Mouse (Mus musculus): ENCODE data around the gene Clec1b. TPM values are rescaled to one million over a fixed set of nuclear protein-coding genes. Genes with fewer than 3 reads are reported as not detected.
A peak's percentile ranks its signal among the peaks of the same experiment; 100 is the strongest.

Clec1b gene
- polyA plus RNA-seq, 1 experiment from 2014 or later: 3.9 TPM

GRCm38 (mm10) chr6:129402404-129402803, 5.3 kb downstream of the Clec1b start:
- H3K27me3 ChIP-seq (ENCODE audit: control insufficient read depth, insufficient read depth, low read length): no peaks in the 10 kb centered on the region
- H3K4me2 ChIP-seq (ENCODE audit: low read depth, low read length): no peak overlapping the region
- H3K4me3 ChIP-seq (ENCODE audit: low read length): no peak overlapping the region
- no peak overlapping the region for H3K27ac ChIP-seq (ENCODE audit: low read length)
- H3K36me3 ChIP-seq (ENCODE audit: control insufficient read depth, insufficient read depth): no peaks in the 10 kb centered on the region
- no peaks in the 10 kb centered on the region for H3K9me3 ChIP-seq (replicated peaks; ENCODE audit: control insufficient read depth, low read length)
- H3K9ac ChIP-seq (ENCODE audit: low read length): no peak overlapping the region
- ATAC-seq (replicated peaks; ENCODE audit: extremely low read depth, insufficient read depth, low FRiP score): no peak
- H3K4me1 ChIP-seq (ENCODE audit: control insufficient read depth, insufficient read depth, low read length): peaks cover 10% of the 10 kb centered on the region
- 87% methylated on average over 2 of the region's 2 CpGs for WGBS

GRCm38 (mm10) chr6:129403391-129403790, 6.3 kb downstream of the Clec1b start:
- no peak overlapping the region for H3K27ac ChIP-seq (ENCODE audit: low read length)
- no peak overlapping the region for H3K4me2 ChIP-seq (ENCODE audit: low read depth, low read length)
- H3K4me3 ChIP-seq (ENCODE audit: low read length): no peak overlapping the region
- H3K9me3 ChIP-seq (replicated peaks; ENCODE audit: control insufficient read depth, low read length): no peaks in the 10 kb centered on the region
- WGBS: 83% methylated on average over 6 of the region's 6 CpGs
- no peak overlapping the region for H3K9ac ChIP-seq (ENCODE audit: low read length)
- ATAC-seq (replicated peaks; ENCODE audit: extremely low read depth, insufficient read depth, low FRiP score): no peak
- peaks cover 10% of the 10 kb centered on the region for H3K4me1 ChIP-seq (ENCODE audit: control insufficient read depth, insufficient read depth, low read length)
- no peaks in the 10 kb centered on the region for H3K36me3 ChIP-seq (ENCODE audit: control insufficient read depth, insufficient read depth)
- H3K27me3 ChIP-seq (ENCODE audit: control insufficient read depth, insufficient read depth, low read length): no peaks in the 10 kb centered on the region

- no peaks in the 10 kb centered on the region for H3K27me3 ChIP-seq (ENCODE audit: control insufficient read depth, insufficient read depth, low read length)
- H3K36me3 ChIP-seq (ENCODE audit: control insufficient read depth, insufficient read depth): no peaks in the 10 kb centered on the region
- peaks cover 4% of the 10 kb centered on the region for H3K4me1 ChIP-seq (ENCODE audit: control insufficient read depth, insufficient read depth, low read length)
- no peak for ATAC-seq (replicated peaks; ENCODE audit: extremely low read depth, insufficient read depth, low FRiP score)
- no peak overlapping the region for H3K27ac ChIP-seq (ENCODE audit: low read length)
- H3K9me3 ChIP-seq (replicated peaks; ENCODE audit: control insufficient read depth, low read length): no peaks in the 10 kb centered on the region
- no peak overlapping the region for H3K4me3 ChIP-seq (ENCODE audit: low read length)
- no peak overlapping the region for H3K9ac ChIP-seq (ENCODE audit: low read length)
- no peak overlapping the region for H3K4me2 ChIP-seq (ENCODE audit: low read depth, low read length)
These were observed 8.9 kb downstream of the Clec1b start for GRCm38 (mm10) chr6:129405999-129406398.

GRCm38 (mm10) chr6:129407324-129407723, 10.2 kb downstream of the Clec1b start:
- Histone ChIP-seq H3K27ac (ENCODE audit: low read length) (peak overlapping the region; percentile 15), H3K4me3 (ENCODE audit: low read length) (no peak overlapping the region), H3K9me3 (replicated peaks; ENCODE audit: control insufficient read depth, low read length) (no peaks in the 10 kb centered on the region), H3K9ac (ENCODE audit: low read length) (no peak overlapping the region), H3K4me1 (ENCODE audit: control insufficient read depth, insufficient read depth, low read length) (peaks cover 4% of the 10 kb centered on the region), H3K27me3 (ENCODE audit: control insufficient read depth, insufficient read depth, low read length) (no peaks in the 10 kb centered on the region), H3K36me3 (ENCODE audit: control insufficient read depth, insufficient read depth) (no peaks in the 10 kb centered on the region), H3K4me2 (ENCODE audit: low read depth, low read length) (no peak overlapping the region)
- WGBS: 30% methylated on average over 2 of the region's 2 CpGs
- peak; percentile 37 for ATAC-seq (replicated peaks; ENCODE audit: extremely low read depth, insufficient read depth, low FRiP score)

GRCm38 (mm10) chr6:129408562-129408961, 11.5 kb downstream of the Clec1b start, which contains the start of gene Clec9a:
Clec9a (plus strand) TSS chr6:129408862.
- Histone ChIP-seq H3K4me1 (ENCODE audit: control insufficient read depth, insufficient read depth, low read length) (peaks cover 4% of the 10 kb centered on the region), H3K4me2 (ENCODE audit: low read depth, low read length) (no peak within 1 kb of the TSS), H3K9ac (ENCODE audit: low read length) (no peak within 1 kb of the TSS), H3K27me3 (ENCODE audit: control insufficient read depth, insufficient read depth, low read length) (no peaks in the 10 kb centered on the region), H3K36me3 (ENCODE audit: control insufficient read depth, insufficient read depth) (no peaks in the 10 kb centered on the region), H3K27ac (ENCODE audit: low read length) (peak within 1 kb of the TSS; percentile 15; the same call in 1 of the 2 replicates), H3K4me3 (ENCODE audit: low read length) (no peak within 1 kb of the TSS), H3K9me3 (replicated peaks; ENCODE audit: control insufficient read depth, low read length) (no peaks in the 10 kb centered on the region)
- WGBS: 82% methylated on average over 2 of the region's 2 CpGs
- ATAC-seq (replicated peaks; ENCODE audit: extremely low read depth, insufficient read depth, low FRiP score): no peak

- Histone ChIP-seq H3K9me3 (replicated peaks; ENCODE audit: control insufficient read depth, low read length) (no peaks in the 10 kb centered on the region), H3K36me3 (ENCODE audit: control insufficient read depth, insufficient read depth) (no peaks in the 10 kb centered on the region), H3K27ac (ENCODE audit: low read length) (no peak overlapping the region), H3K9ac (ENCODE audit: low read length) (no peak overlapping the region), H3K4me2 (ENCODE audit: low read depth, low read length) (no peak overlapping the region), H3K4me1 (ENCODE audit: control insufficient read depth, insufficient read depth, low read length) (no peaks in the 10 kb centered on the region), H3K4me3 (ENCODE audit: low read length) (no peak overlapping the region), H3K27me3 (ENCODE audit: control insufficient read depth, insufficient read depth, low read length) (no peaks in the 10 kb centered on the region)
- 89% methylated on average over 1 of the region's 1 CpGs for WGBS
- ATAC-seq (replicated peaks; ENCODE audit: extremely low read depth, insufficient read depth, low FRiP score): no peak
These were observed 17.1 kb downstream of the Clec1b start for GRCm38 (mm10) chr6:129414177-129414576.

- WGBS: 70% methylated on average over 3 of the region's 3 CpGs
- ATAC-seq (replicated peaks; ENCODE audit: extremely low read depth, insufficient read depth, low FRiP score): no peak
- Histone ChIP-seq H3K4me1 (ENCODE audit: control insufficient read depth, insufficient read depth, low read length) (peaks cover 10% of the 10 kb centered on the region), H3K4me2 (ENCODE audit: low read depth, low read length) (no peak overlapping the region), H3K9me3 (replicated peaks; ENCODE audit: control insufficient read depth, low read length) (no peaks in the 10 kb centered on the region), H3K27ac (ENCODE audit: low read length) (no peak overlapping the region), H3K9ac (ENCODE audit: low read length) (no peak overlapping the region), H3K27me3 (ENCODE audit: control insufficient read depth, insufficient read depth, low read length) (no peaks in the 10 kb centered on the region), H3K36me3 (ENCODE audit: control insufficient read depth, insufficient read depth) (no peaks in the 10 kb centered on the region), H3K4me3 (ENCODE audit: low read length) (no peak overlapping the region)
These were observed 25.2 kb downstream of the Clec1b start for GRCm38 (mm10) chr6:129422311-129422710.

- peak overlapping the region; percentile 33 for H3K4me2 ChIP-seq (ENCODE audit: low read depth, low read length)
These were observed 26.1 kb downstream of the Clec1b start for GRCm38 (mm10) chr6:129423040-129423733.

GRCm38 (mm10) chr6:129423734-129424072, 26.6 kb downstream of the Clec1b start:
- 3% methylated on average over 1 of the region's 1 CpGs for WGBS
- Histone ChIP-seq H3K4me1 (ENCODE audit: control insufficient read depth, insufficient read depth, low read length) (peaks cover 10% of the 10 kb centered on the region), H3K27me3 (ENCODE audit: control insufficient read depth, insufficient read depth, low read length) (no peaks in the 10 kb centered on the region), H3K4me3 (ENCODE audit: low read length) (no peak overlapping the region), H3K9me3 (replicated peaks; ENCODE audit: control insufficient read depth, low read length) (no peaks in the 10 kb centered on the region), H3K9ac (ENCODE audit: low read length) (no peak overlapping the region), H3K4me2 (ENCODE audit: low read depth, low read length) (peak overlapping the region; percentile 33; the same call in 1 of the 2 replicates), H3K27ac (ENCODE audit: low read length) (no peak overlapping the region), H3K36me3 (ENCODE audit: control insufficient read depth, insufficient read depth) (no peaks in the 10 kb centered on the region)
- peak; percentile 74; the same call in 1 of the 2 replicates for ATAC-seq (replicated peaks; ENCODE audit: extremely low read depth, insufficient read depth, low FRiP score)

More at GRCm38 (mm10) chr6:129423040-129423733, 26.1 kb downstream of the Clec1b start:
- H3K4me1 ChIP-seq (ENCODE audit: control insufficient read depth, insufficient read depth, low read length): peaks cover 10% of the 10 kb centered on the region
- peak overlapping the region; percentile 58; the same call in 1 of the 2 replicates for H3K27ac ChIP-seq (ENCODE audit: low read length)
- no peaks in the 10 kb centered on the region for H3K36me3 ChIP-seq (ENCODE audit: control insufficient read depth, insufficient read depth)
- H3K27me3 ChIP-seq (ENCODE audit: control insufficient read depth, insufficient read depth, low read length): no peaks in the 10 kb centered on the region
- no peaks in the 10 kb centered on the region for H3K9me3 ChIP-seq (replicated peaks; ENCODE audit: control insufficient read depth, low read length)
- no peak overlapping the region for H3K9ac ChIP-seq (ENCODE audit: low read length)
- ATAC-seq (replicated peaks; ENCODE audit: extremely low read depth, insufficient read depth, low FRiP score): 0 out of 2 replicates have a peak, but pooled peaks have one; percentile 28
- WGBS: 41% methylated on average over 4 of the region's 4 CpGs
- H3K4me3 ChIP-seq (ENCODE audit: low read length): no peak overlapping the region
